Mouse (Mus musculus): Measurements from ENCODE around the gene Arpc5.

DNA sequence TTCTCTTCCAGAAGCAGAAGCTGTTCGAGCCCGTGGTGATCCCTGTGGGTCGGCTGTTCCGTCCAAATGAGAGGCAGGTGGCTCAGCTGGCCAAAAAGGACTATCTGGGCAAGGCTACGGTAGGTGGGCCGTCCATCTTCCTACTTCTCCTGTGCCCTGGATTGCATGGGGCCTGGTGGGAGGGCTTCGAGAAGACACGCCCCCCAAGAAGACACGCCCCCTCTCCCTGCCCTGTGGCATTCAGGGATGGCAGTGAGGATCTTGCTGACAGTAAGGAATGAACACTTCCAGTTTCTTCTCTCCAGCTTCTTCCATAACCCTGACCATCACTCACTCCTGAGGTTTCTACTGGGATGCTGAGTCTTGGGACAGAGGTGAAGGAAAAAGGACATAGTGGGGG is 57.9 kb downstream of the Arpc5 start:
- no peak for TF ChIP-seq CTCF (IDR thresholded peaks at IDR 0.05; ENCODE audit: extremely low read depth, insufficient read depth, low read length)
- no peak for TF ChIP-seq POLR2A (IDR thresholded peaks at IDR 0.05; ENCODE audit: extremely low read depth, insufficient read depth, low read length)
